Mouse (Mus musculus) CH12.LX (cell line): ENCODE results near the gene Slc39a1. TPM values are rescaled to one million over a fixed set of nuclear protein-coding genes. Genes with fewer than 3 reads are reported as not detected.

Experiments
- DNase-seq: peaks from one replicate; pipeline ENCODE4 v3.0.0-alpha.2; 2013; ENCODE audit errors: extremely low read depth
- H3K27ac ChIP-seq: 2 replicates; pipeline ENCODE4 v1.5.1; 2012; ENCODE audit warnings: low read depth, mild to moderate bottlenecking, control low read depth, moderate library complexity; ENCODE audit not compliant: insufficient read depth
- H3K27me3 ChIP-seq: replicated peaks from 2 replicates; pipeline ENCODE3; 2012; ENCODE audit warnings: inconsistent platforms
- H3K36me3 ChIP-seq, 2 experiments: replicated peaks in 1 of 2; 2 replicates each; pipeline versions ENCODE3 to v1.6.1; 2012; ENCODE audit warnings: inconsistent platforms in 1 of 2, low read length in 1 of 2, mild to moderate bottlenecking in 1 of 2, mixed read lengths in 1 of 2, moderate library complexity in 1 of 2; ENCODE audit not compliant: control insufficient read depth in 1 of 2, insufficient read depth in 1 of 2
- H3K4me1 ChIP-seq, 2 experiments: 2 replicates each; pipeline ENCODE4 v1.6.1; 2012; ENCODE audit warnings: inconsistent platforms in 1 of 2, moderate library complexity in 1 of 2; ENCODE audit not compliant: insufficient read depth in 2 of 2, control insufficient read depth in 1 of 2
- H3K4me2 ChIP-seq: 2 replicates; pipeline ENCODE4 v1.6.1; 2012; ENCODE audit warnings: low read depth, mild to moderate bottlenecking, control low read depth; ENCODE audit not compliant: poor library complexity, insufficient read depth, severe bottlenecking
- H3K4me3 ChIP-seq, 3 experiments: fragments of 150-350 bp in 1 of 3; sonication (generic) in 1 of 3; replicated peaks in 1 of 3; 2 replicates each; pipeline versions ENCODE3 to v1.5.1; 2011 to 2012; ENCODE audit warnings: low read depth in 2 of 3, low read length in 2 of 3, mild to moderate bottlenecking in 2 of 3, moderate library complexity in 2 of 3, control low read depth in 1 of 3, improper control_type of control experiment in 1 of 3, inconsistent platforms in 1 of 3, mixed read lengths in 1 of 3; ENCODE audit not compliant: poor library complexity in 1 of 3
- H3K79me2 ChIP-seq: replicated peaks from 2 replicates; pipeline ENCODE4 v1.6.1; 2012; ENCODE audit warnings: mild to moderate bottlenecking, moderate library complexity; ENCODE audit not compliant: control insufficient read depth, poor library complexity, insufficient read depth, severe bottlenecking; ENCODE audit errors: extremely low read depth
- H3K9ac ChIP-seq: 2 replicates; pipeline ENCODE4 v1.6.1; 2012; ENCODE audit warnings: low read depth, mild to moderate bottlenecking, control low read depth, moderate library complexity; ENCODE audit not compliant: insufficient read depth
- H3K9me3 ChIP-seq: replicated peaks from 2 replicates; pipeline ENCODE3; 2012; ENCODE audit warnings: low read length, inconsistent platforms, mixed read lengths
- CTCF ChIP-seq, 2 experiments: IDR thresholded peaks in 1 of 2; conservative IDR thresholded peaks in 1 of 2; 2 replicates each; pipeline ENCODE4 v1.5.1; 2011 to 2012; ENCODE audit warnings: low read depth in 2 of 2, low read length in 2 of 2, improper control_type of control experiment in 1 of 2, inconsistent platforms in 1 of 2, mild to moderate bottlenecking in 1 of 2, moderate library complexity in 1 of 2
- EP300 ChIP-seq: IDR thresholded peaks from 2 replicates; pipeline ENCODE4 v1.6.1; 2011; ENCODE audit warnings: low read length, improper control_type of control experiment
- IRF4 ChIP-seq: IDR thresholded peaks from 2 replicates; pipeline ENCODE4 v1.6.1; 2014; ENCODE audit warnings: low read depth, mild to moderate bottlenecking, inconsistent platforms, low read length, improper control_type of control experiment
- MAX ChIP-seq: IDR thresholded peaks from 2 replicates; pipeline ENCODE4 v1.6.1; 2011; ENCODE audit warnings: low read length, improper control_type of control experiment
- MAZ ChIP-seq: IDR thresholded peaks from 2 replicates; pipeline ENCODE4 v1.6.1; 2012; ENCODE audit warnings: low read depth, mild to moderate bottlenecking, inconsistent platforms, low read length, improper control_type of control experiment, moderate library complexity
- MYC ChIP-seq: IDR thresholded peaks from 2 replicates; pipeline ENCODE4 v1.6.1; 2011; ENCODE audit warnings: low read depth, mild to moderate bottlenecking, improper control_type of control experiment, low read length
- NELFE ChIP-seq: IDR thresholded peaks from 2 replicates; pipeline ENCODE4 v1.6.1; 2011; ENCODE audit warnings: low read depth, low read length, improper control_type of control experiment
- NRF1 ChIP-seq: IDR thresholded peaks from 2 replicates; pipeline ENCODE4 v1.6.1; 2014; ENCODE audit warnings: low read depth, mild to moderate bottlenecking, inconsistent platforms, low read length, improper control_type of control experiment, moderate library complexity
- RAD21 ChIP-seq: IDR thresholded peaks from 2 replicates; pipeline ENCODE4 v1.6.1; 2011; ENCODE audit warnings: low read depth, mild to moderate bottlenecking, low read length, improper control_type of control experiment, moderate library complexity
- SMC3 ChIP-seq: IDR thresholded peaks from 2 replicates; pipeline ENCODE4 v1.6.1; 2011; ENCODE audit warnings: low read depth, low read length, improper control_type of control experiment
- TBP ChIP-seq: conservative IDR thresholded peaks from 2 replicates; pipeline ENCODE4 v1.6.1; 2011; ENCODE audit warnings: low read depth, low read length, improper control_type of control experiment
- TCF12 ChIP-seq: IDR thresholded peaks from 2 replicates; pipeline ENCODE4 v1.6.1; 2014; ENCODE audit warnings: low read depth, mild to moderate bottlenecking, inconsistent platforms, low read length, improper control_type of control experiment
- UBTF ChIP-seq: IDR thresholded peaks from 2 replicates; pipeline ENCODE4 v1.6.1; 2012; ENCODE audit warnings: low read depth, mild to moderate bottlenecking, inconsistent platforms, low read length, improper control_type of control experiment, moderate library complexity
- USF1 ChIP-seq: IDR thresholded peaks from 2 replicates; pipeline ENCODE4 v1.6.1; 2014; ENCODE audit warnings: low read depth, mild to moderate bottlenecking, inconsistent platforms, low read length, improper control_type of control experiment
- ZNF384 ChIP-seq: IDR thresholded peaks from 2 replicates; pipeline ENCODE4 v1.6.1; 2012; ENCODE audit warnings: low read depth, low read length, improper control_type of control experiment, inconsistent platforms
- dilution Hi-C: fragments of 300-500 bp; cut with MboI; formaldehyde crosslinking; loops from 2 replicates; pipeline ENCODE4 v1.14.3; 2020; ENCODE audit warnings: low sequenced_read_pairs; ENCODE audit not compliant: extremely low pct_unique_long_range_greater_than_20kb, extremely low pct_ligation_motif_present
- in situ Hi-C: fragments of 300-500 bp; cut with MboI; formaldehyde crosslinking; loops from 3 replicates; pipeline ENCODE4 v1.14.3; 2019; ENCODE audit warnings: low sequenced_read_pairs, low pct_ligation_motif_present, low pct_unique_long_range_greater_than_20kb, mixed read lengths
- polyA plus RNA-seq: library from polyadenylated mRNA; unstranded; fragments of >175 nt; gene quantifications from 2 replicates; pipeline ENCODE4 v1.2.1, GENCODE M21; 2012; ENCODE audit warnings: low read depth; ENCODE audit not compliant: insufficient read length
- total RNA-seq, 2 experiments: library from RNA; depleted of rRNA; stranded (reverse); fragments of 300-350 nt in 1 of 2; fragments of >200 nt in 1 of 2; gene quantifications; 2 replicates each; pipeline ENCODE4 v1.2.3; 2012 to 2014

Gene Slc39a1
- total and polyA plus RNA-seq, 3 experiments: 23.8 to 42.2 (median 40.7) TPM

GRCm38 (mm10) chr3:90203619-90204018 is 44.4 kb upstream of the Slc39a1 start:
- in situ Hi-C loops: no loop called here
- H3K79me2 ChIP-seq: no peaks in the 10 kb centered on the region
- H3K36me3 ChIP-seq: peaks cover 14 to 29% of the 10 kb centered on the region in 2 experiments
- H3K9ac ChIP-seq: no peak overlapping the region
- no peak overlapping the region for H3K4me3 ChIP-seq
- H3K27ac ChIP-seq: no peak overlapping the region
- H3K4me1 ChIP-seq: peaks cover 7 to 15% of the 10 kb centered on the region in 2 experiments
- H3K4me2 ChIP-seq: no peak overlapping the region
- DNase-seq: no peak
- TF ChIP-seq IRF4 (no peak), EP300 (0 out of 2 replicates have a peak, but pooled peaks have one; percentile 18)
- TF ChIP-seq, all 38 proteins: peak for 1
- dilution Hi-C loops: no loop called here
- Histone ChIP-seq H3K9me3 (no peaks in the 10 kb centered on the region), H3K27me3 (no peaks in the 10 kb centered on the region)

GRCm38 (mm10) chr3:90204582-90204981 is 43.4 kb upstream of the Slc39a1 start:
- Histone ChIP-seq H3K9ac (no peak overlapping the region), H3K27me3 (no peaks in the 10 kb centered on the region), H3K4me2 (no peak overlapping the region), H3K4me3 (no peak overlapping the region), H3K36me3 (peaks cover 18 to 38% of the 10 kb centered on the region in 2 experiments), H3K4me1 (peaks cover 7 to 20% of the 10 kb centered on the region in 2 experiments), H3K27ac (no peak overlapping the region), H3K9me3 (no peaks in the 10 kb centered on the region), H3K79me2 (no peaks in the 10 kb centered on the region; the same call in 1 of the 2 replicates)
- dilution Hi-C loops (no loop called here), in situ Hi-C loops (no loop called here)
- DNase-seq: no peak
- TF ChIP-seq UBTF (no peak), CTCF (conservative IDR thresholded peaks at IDR 0.05 in 1 of 2, IDR thresholded peaks at IDR 0.05 in 1 of 2; ENCODE audit: low read depth in 2 of 2, low read length in 2 of 2) (peak in 1 of 2 experiments; percentile 56; a peak in 2 of 4 replicates), MAX (no peak), MYC (no peak), NRF1 (no peak), RAD21 (peak; percentile 56), USF1 (no peak), SMC3 (peak; percentile 26), NELFE (no peak), MAZ (no peak), IRF4 (no peak), TBP (no peak)

- H3K27ac ChIP-seq: peak overlapping the region; percentile 6; the same call in 1 of the 2 replicates
- peaks cover 41 to 67% of the 10 kb centered on the region in 2 experiments for H3K36me3 ChIP-seq
- H3K4me1 ChIP-seq: peaks cover 3 to 33% of the 10 kb centered on the region in 2 experiments; a peak in 3 of 4 replicates
- in situ Hi-C loops: no loop called here
- dilution Hi-C loops: no loop called here
- H3K9ac ChIP-seq: no peak overlapping the region
- no peak for DNase-seq
- TF ChIP-seq ZNF384: 0 out of 2 replicates have a peak, but pooled peaks have one; percentile 22
- no peak for TF ChIP-seq TCF12
- TF ChIP-seq MAX: no peak
- no peaks in the 10 kb centered on the region for H3K27me3 ChIP-seq
- H3K4me2 ChIP-seq: no peak overlapping the region
- no peaks in the 10 kb centered on the region for H3K9me3 ChIP-seq
- no peak overlapping the region for H3K4me3 ChIP-seq
- H3K79me2 ChIP-seq: peaks cover 35% of the 10 kb centered on the region
Observed at GRCm38 (mm10) chr3:90208662-90209061, 39.3 kb upstream of the Slc39a1 start.
